Mouse (Mus musculus): Measurements from ENCODE around the gene Strap. TPM values are rescaled to one million over a fixed set of nuclear protein-coding genes. Genes with fewer than 3 reads are reported as not detected.

The Strap gene
- polyA plus RNA-seq, 1 experiment from 2014 or later = 138 TPM

- Histone ChIP-seq H3K36me3 (ENCODE audit: insufficient read depth, low read length) (no peaks in the 10 kb centered on the region), H3K9ac (ENCODE audit: low read depth, low read length) (no peak overlapping the region), H3K27me3 (ENCODE audit: insufficient read depth, low read length) (no peaks in the 10 kb centered on the region), H3K4me3 (replicated peaks; ENCODE audit: low read depth, low read length) (no peak overlapping the region), H3K9me3 (replicated peaks; ENCODE audit: low read length) (no peaks in the 10 kb centered on the region), H3K4me1 (replicated peaks; ENCODE audit: insufficient read depth, low read length) (no peaks in the 10 kb centered on the region), H3K27ac (no peak overlapping the region), H3K4me2 (ENCODE audit: low read length) (no peak overlapping the region)
- WGBS = 54% methylated on average over 3 of the region's 3 CpGs
- ATAC-seq (replicated peaks; ENCODE audit: low FRiP score, low read depth) (no peak), DNase-seq (ENCODE audit: low spot score) (no peak)
- TF ChIP-seq CTCF (IDR thresholded peaks at IDR 0.05; ENCODE audit: low read depth) = no peak
Measured at GRCm38 (mm10) chr6:137771621-137772250, 36.9 kb downstream of the Strap start.

GRCm38 (mm10) chr6:137772918-137773636, 38.2 kb downstream of the Strap start:
- Histone ChIP-seq H3K9ac (ENCODE audit: low read depth, low read length) (no peak overlapping the region), H3K4me2 (ENCODE audit: low read length) (no peak overlapping the region), H3K4me1 (replicated peaks; ENCODE audit: insufficient read depth, low read length) (no peaks in the 10 kb centered on the region), H3K36me3 (ENCODE audit: insufficient read depth, low read length) (no peaks in the 10 kb centered on the region), H3K9me3 (replicated peaks; ENCODE audit: low read length) (no peaks in the 10 kb centered on the region), H3K4me3 (replicated peaks; ENCODE audit: low read depth, low read length) (no peak overlapping the region), H3K27ac (no peak overlapping the region), H3K27me3 (ENCODE audit: insufficient read depth, low read length) (no peaks in the 10 kb centered on the region)
- no peak for DNase-seq (ENCODE audit: low spot score)
- no peak for ATAC-seq (replicated peaks; ENCODE audit: low FRiP score, low read depth)
- TF ChIP-seq CTCF (IDR thresholded peaks at IDR 0.05; ENCODE audit: low read depth) = no peak
- 92% methylated on average over 8 of the region's 8 CpGs for WGBS

- ATAC-seq (replicated peaks; ENCODE audit: low FRiP score, low read depth) (no peak), DNase-seq (ENCODE audit: low spot score) (no peak)
- WGBS = 86% methylated on average over 6 of the region's 6 CpGs
- no peaks in the 10 kb centered on the region for H3K9me3 ChIP-seq (replicated peaks; ENCODE audit: low read length)
- H3K4me1 ChIP-seq (replicated peaks; ENCODE audit: insufficient read depth, low read length) = no peaks in the 10 kb centered on the region
- no peak overlapping the region for H3K4me2 ChIP-seq (ENCODE audit: low read length)
- no peaks in the 10 kb centered on the region for H3K27me3 ChIP-seq (ENCODE audit: insufficient read depth, low read length)
- H3K4me3 ChIP-seq (replicated peaks; ENCODE audit: low read depth, low read length) = no peak overlapping the region
- H3K36me3 ChIP-seq (ENCODE audit: insufficient read depth, low read length) = no peaks in the 10 kb centered on the region
- no peak overlapping the region for H3K27ac ChIP-seq
- no peak overlapping the region for H3K9ac ChIP-seq (ENCODE audit: low read depth, low read length)
- TF ChIP-seq CTCF (IDR thresholded peaks at IDR 0.05; ENCODE audit: low read depth) = no peak
Measured at GRCm38 (mm10) chr6:137773637-137774028, 38.8 kb downstream of the Strap start.

- WGBS = 83% methylated on average over 13 of the region's 13 CpGs
- H3K4me3 ChIP-seq (replicated peaks; ENCODE audit: low read depth, low read length) = no peak overlapping the region
- no peak overlapping the region for H3K9ac ChIP-seq (ENCODE audit: low read depth, low read length)
- H3K27me3 ChIP-seq (ENCODE audit: insufficient read depth, low read length) = no peaks in the 10 kb centered on the region
- no peaks in the 10 kb centered on the region for H3K9me3 ChIP-seq (replicated peaks; ENCODE audit: low read length)
- no peak for DNase-seq (ENCODE audit: low spot score)
- H3K4me1 ChIP-seq (replicated peaks; ENCODE audit: insufficient read depth, low read length) = no peaks in the 10 kb centered on the region
- ATAC-seq (replicated peaks; ENCODE audit: low FRiP score, low read depth) = no peak
- no peaks in the 10 kb centered on the region for H3K36me3 ChIP-seq (ENCODE audit: insufficient read depth, low read length)
- no peak overlapping the region for H3K27ac ChIP-seq
- H3K4me2 ChIP-seq (ENCODE audit: low read length) = no peak overlapping the region
- no peak for TF ChIP-seq CTCF (IDR thresholded peaks at IDR 0.05; ENCODE audit: low read depth)
Measured at GRCm38 (mm10) chr6:137774166-137774565, 39.3 kb downstream of the Strap start.

GRCm38 (mm10) chr6:137775159-137775558, 40.3 kb downstream of the Strap start:
- H3K9me3 ChIP-seq (replicated peaks; ENCODE audit: low read length) = no peaks in the 10 kb centered on the region
- H3K36me3 ChIP-seq (ENCODE audit: insufficient read depth, low read length) = no peaks in the 10 kb centered on the region
- H3K27ac ChIP-seq = no peak overlapping the region
- no peak overlapping the region for H3K9ac ChIP-seq (ENCODE audit: low read depth, low read length)
- TF ChIP-seq CTCF (IDR thresholded peaks at IDR 0.05; ENCODE audit: low read depth) = no peak
- no peak overlapping the region for H3K4me2 ChIP-seq (ENCODE audit: low read length)
- no peaks in the 10 kb centered on the region for H3K27me3 ChIP-seq (ENCODE audit: insufficient read depth, low read length)
- H3K4me3 ChIP-seq (replicated peaks; ENCODE audit: low read depth, low read length) = no peak overlapping the region
- WGBS = 83% methylated on average over 8 of the region's 8 CpGs
- DNase-seq (ENCODE audit: low spot score) = no peak
- no peak for ATAC-seq (replicated peaks; ENCODE audit: low FRiP score, low read depth)
- H3K4me1 ChIP-seq (replicated peaks; ENCODE audit: insufficient read depth, low read length) = no peaks in the 10 kb centered on the region

GRCm38 (mm10) chr6:137776981-137777380, 42.1 kb downstream of the Strap start:
- TF ChIP-seq CTCF (IDR thresholded peaks at IDR 0.05; ENCODE audit: low read depth) = no peak
- no peaks in the 10 kb centered on the region for H3K4me1 ChIP-seq (replicated peaks; ENCODE audit: insufficient read depth, low read length)
- DNase-seq (ENCODE audit: low spot score) (no peak), ATAC-seq (replicated peaks; ENCODE audit: low FRiP score, low read depth) (no peak)
- no peaks in the 10 kb centered on the region for H3K36me3 ChIP-seq (ENCODE audit: insufficient read depth, low read length)
- no peak overlapping the region for H3K27ac ChIP-seq
- H3K4me2 ChIP-seq (ENCODE audit: low read length) = no peak overlapping the region
- H3K9ac ChIP-seq (ENCODE audit: low read depth, low read length) = no peak overlapping the region
- 63% methylated on average over 8 of the region's 8 CpGs for WGBS
- no peaks in the 10 kb centered on the region for H3K9me3 ChIP-seq (replicated peaks; ENCODE audit: low read length)
- no peak overlapping the region for H3K4me3 ChIP-seq (replicated peaks; ENCODE audit: low read depth, low read length)
- H3K27me3 ChIP-seq (ENCODE audit: insufficient read depth, low read length) = no peaks in the 10 kb centered on the region
